Mouse (Mus musculus) right cerebral cortex, postnatal 4 days (tissue): ENCODE measurements around the gene Lgals2.
A peak's percentile ranks its signal among the peaks of the same experiment; 100 is the strongest.
"Not testable (repeated sequence)": the region's sequence is repeated elsewhere in the genome, so short reads cannot be mapped to it uniquely, and the experiment has no call there.

ENCODE experiments used
- DNase-seq: peaks from one replicate; pipeline ENCODE4 v3.0.0-alpha.2; 2022

The Lgals2 gene

DNA sequence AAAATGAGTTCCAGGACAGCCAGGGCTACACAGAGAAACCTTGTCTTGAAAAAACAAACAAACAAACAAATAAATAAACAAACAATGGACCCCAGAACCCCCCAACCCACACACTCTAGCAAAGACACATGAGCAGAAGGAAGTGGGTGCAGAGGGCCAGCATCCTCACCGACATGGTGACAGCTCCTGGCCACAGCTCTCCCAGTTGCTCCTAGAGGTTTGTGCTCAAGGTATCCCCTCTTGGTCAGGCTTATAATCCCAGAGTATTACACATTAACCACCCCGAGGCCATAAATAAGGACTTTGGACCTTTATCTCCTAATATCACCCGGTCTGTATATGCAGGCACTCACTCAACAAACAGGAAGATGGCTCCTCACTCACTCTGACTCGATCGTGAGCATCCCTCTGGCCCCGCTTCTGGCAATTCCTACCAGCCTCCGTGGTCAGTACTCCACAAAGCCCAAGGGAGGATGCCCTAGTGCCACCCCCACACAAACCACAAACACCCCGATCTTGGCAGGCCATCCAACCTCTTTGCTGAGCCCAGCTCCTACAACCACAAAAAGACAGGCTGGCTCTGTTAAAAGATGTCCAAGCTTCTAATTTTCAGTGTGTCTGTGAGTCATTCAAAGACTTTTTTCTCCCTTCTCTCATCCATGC lies at the start of gene Lgals2:
TSS of gene Lgals2 (minus strand) at position 227 of the 663 bp plus-strand sequence.
- DNase-seq, result no peak

DNA sequence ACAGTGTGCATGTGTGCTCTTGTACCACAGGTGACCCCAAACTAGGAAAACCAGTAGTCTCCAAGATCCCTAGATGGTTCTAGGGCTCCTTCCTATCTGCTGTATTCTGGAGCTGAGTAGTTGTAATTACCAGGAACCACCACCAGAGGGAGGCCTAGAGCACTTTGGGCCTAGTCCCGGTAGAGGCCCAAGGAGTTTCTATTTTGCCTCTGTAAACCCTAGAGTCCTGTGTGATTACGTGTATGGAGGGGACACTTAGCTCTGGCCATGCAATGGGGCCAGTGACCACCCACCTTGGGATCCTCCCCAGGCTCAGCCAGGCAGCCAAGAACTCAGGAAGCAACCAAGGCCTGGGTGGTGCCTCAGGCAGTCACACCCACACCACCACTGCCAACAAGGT lies 47.9 kb upstream of the Lgals2 start:
- DNase-seq, result peak; percentile 84

- no peak for DNase-seq
Measured at GRCm38 (mm10) chr15:78901422-78901789, 46.1 kb upstream of the Lgals2 start.

DNA sequence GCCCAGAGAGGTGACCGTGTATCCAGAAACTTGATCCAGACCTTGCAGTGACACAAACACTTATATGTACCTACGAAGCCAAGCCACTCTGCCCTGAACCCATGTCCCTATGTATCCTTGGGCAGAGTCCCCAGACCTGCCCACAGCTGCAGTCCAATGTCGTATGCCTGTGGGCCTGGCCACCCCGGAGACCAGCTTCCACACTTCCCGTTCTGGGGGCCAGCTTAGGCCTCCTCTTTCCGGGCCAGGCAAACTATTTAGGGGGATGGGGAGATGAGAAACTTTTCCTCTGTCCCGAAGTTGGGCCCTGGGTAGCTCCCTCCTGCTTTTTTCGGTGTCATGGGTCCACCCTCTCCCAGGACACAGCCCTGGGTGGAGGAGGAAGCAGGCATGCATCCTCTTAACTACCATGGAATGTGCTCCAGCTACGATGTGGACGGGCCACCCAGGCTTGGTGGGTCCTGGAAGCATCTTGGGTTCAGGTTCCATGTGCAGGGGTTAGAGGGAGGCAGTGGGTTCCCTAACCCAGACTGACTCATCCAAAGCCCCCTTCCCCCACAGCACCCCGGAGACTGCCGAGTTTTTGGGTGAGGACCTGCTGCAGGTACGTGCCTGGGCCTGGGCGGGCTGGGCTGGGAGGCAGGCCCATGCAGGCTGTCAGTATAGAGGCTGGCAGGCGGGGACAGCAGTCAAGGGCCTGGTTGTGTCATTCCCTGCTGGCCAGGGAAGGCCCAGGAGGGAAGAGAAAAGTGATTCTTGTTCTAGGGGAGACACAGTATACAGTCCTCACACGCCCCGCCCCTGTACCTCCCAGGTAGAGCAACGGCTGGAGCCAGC lies 45.5 kb upstream of the Lgals2 start:
- no peak for DNase-seq

- peak; percentile 61 for DNase-seq
Measured at GRCm38 (mm10) chr15:78899740-78900584, 44.6 kb upstream of the Lgals2 start, which contains the start of gene Sh3bp1. TSS of gene Sh3bp1 (plus strand) at chr15:78899768.

DNA sequence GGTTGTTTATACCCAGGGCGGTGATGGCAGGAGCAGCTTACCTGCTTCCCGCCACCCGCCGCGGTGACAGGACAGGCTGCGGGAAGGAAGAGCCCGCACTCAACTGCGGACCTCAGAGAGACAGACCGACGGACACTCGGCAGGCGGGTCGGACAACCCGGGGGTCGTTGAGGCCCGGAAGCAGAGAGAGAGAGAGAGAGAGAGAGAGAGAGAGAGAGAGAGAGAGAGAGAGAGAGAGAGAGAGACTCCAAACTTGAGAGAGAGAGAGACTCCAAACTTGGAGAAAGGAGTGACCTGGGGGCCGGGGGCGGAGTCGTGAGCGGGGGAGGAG lies 44.0 kb upstream of the Lgals2 start, which contains the start of gene Gm49510:
TSS of gene Gm49510 (plus strand) at position 259 of the 331 bp plus-strand sequence.
- DNase-seq, result no peak

- no peak for DNase-seq
Measured at GRCm38 (mm10) chr15:78898507-78899001, 43.2 kb upstream of the Lgals2 start.

DNA sequence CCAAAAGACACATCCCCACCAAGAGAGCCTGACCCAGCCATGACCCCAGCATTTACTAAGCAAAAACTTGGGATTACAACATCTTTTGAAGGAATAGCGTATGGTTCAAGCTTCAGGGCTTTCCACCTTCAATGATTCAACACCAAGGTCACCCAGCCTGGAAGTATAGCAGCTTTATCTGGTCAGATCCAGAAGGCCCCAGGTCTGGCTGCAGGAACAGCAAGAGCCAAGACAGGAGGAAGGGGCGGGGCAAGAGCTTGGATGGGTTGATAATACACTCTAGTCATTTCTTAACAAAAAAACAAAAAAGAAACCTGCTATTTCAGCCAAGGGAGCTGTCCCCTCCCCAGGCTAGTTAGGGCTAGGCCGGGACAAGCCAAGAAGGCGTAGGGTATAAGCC lies 42.2 kb upstream of the Lgals2 start:
- no peak for DNase-seq

DNA sequence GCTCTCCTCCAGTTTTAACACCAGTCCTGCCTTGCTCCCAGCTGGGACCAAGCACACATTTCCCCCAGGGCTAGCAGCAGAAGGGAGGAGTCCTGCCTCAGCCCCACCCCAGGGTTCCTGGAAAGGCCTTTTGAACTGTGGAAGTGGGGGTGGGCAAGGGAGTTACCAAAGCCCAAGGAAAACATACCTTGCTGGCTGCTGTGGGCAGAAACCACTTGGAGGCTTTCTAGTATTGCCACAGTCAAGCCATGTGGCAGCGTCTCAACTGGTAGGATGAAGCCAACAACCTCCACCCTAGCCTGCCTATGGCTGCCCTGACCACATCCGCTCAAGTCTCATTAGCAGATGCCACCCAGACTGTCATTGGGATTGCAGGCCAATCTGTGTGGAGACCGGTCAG lies 40.8 kb upstream of the Lgals2 start:
- no peak for DNase-seq

- no peak for DNase-seq
Measured at GRCm38 (mm10) chr15:78895741-78896140, 40.4 kb upstream of the Lgals2 start.

GRCm38 (mm10) chr15:78894726-78895125 lies 39.4 kb upstream of the Lgals2 start:
- no peak for DNase-seq

DNA sequence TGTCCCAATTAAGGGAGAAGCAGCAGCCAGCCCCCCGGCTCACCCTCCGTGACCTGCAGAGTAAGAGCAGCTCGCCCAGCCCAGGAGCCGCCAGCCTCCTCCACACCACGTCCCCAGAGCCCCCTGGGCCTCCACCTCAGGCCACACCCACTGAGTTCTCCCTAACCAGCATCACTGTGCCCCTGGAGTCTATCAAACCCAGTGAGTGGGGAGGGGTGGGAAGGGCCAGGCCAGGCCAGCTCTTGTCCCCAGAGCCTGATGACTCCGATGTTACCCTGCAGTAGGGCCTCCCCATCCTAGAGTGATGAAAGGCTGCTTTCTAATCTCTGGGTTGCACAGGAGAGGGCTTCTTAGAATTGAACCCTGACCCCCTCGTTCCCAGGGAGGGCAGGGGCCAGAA lies 37.1 kb upstream of the Lgals2 start:
- DNase-seq, result no peak

- DNase-seq, result no peak
Measured at GRCm38 (mm10) chr15:78889401-78889853, 34.1 kb upstream of the Lgals2 start.

- DNase-seq, result no peak
Measured at GRCm38 (mm10) chr15:78881828-78882227, 26.5 kb upstream of the Lgals2 start.

- DNase-seq, result no peak
Measured at GRCm38 (mm10) chr15:78880432-78880831, 25.1 kb upstream of the Lgals2 start.

- DNase-seq, result not testable (repeated sequence)
Measured at GRCm38 (mm10) chr15:78878792-78879516, 23.6 kb upstream of the Lgals2 start.

GRCm38 (mm10) chr15:78877810-78878390 lies 22.6 kb upstream of the Lgals2 start:
- DNase-seq, result no peak

- peak; percentile 90 for DNase-seq
Measured at GRCm38 (mm10) chr15:78876991-78877809, 21.9 kb upstream of the Lgals2 start, which contains the start of gene Gga1. TSS of gene Gga1 (plus strand) at chr15:78877190.

DNA sequence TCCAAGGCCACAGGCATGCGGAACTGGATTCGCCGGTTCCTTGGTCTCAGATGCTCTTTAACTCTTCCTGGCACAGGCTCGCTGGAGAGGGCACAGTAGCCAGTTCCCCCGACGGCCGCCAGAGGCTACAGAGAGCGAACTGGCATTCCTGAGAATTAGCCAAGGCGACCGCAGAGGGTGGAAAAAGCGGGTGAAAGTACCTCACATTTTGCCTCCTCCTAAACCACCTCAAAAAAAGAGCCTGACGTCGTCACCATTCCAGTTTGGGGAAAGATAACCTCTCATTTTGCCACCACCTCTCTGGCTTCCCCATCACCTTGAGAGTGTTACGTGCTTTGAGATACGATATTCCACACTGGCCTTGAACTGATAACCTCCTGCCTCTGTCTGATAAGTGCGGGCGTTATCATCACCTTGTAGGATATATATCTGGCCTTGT lies 20.9 kb upstream of the Lgals2 start:
- DNase-seq, result peak; percentile 80

DNA sequence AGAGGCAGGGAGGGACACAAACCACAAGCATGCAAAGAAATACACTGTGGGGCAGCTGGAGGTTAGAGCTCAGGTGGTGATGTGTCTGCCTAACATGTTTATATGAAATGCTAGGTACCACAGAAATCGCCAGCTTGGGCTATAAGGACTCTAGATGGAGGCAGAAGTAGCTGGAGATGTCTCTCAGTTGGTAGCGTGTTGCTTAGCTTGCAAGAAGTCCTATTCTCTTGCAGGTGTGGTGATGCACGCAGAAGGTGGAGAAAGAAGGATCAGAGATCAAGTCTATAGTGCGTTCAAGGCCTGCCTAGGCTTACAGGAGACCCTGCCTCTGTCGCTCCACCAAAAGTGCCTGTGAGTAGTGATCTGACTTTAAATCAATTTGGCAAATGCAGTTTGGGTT lies 20.2 kb upstream of the Lgals2 start:
- no peak for DNase-seq

GRCm38 (mm10) chr15:78874989-78875388 lies 19.7 kb upstream of the Lgals2 start:
- DNase-seq, result no peak
